Mouse (Mus musculus) spleen, adult 2 months (tissue): Measurements from ENCODE around the gene Adora3.

Experiments used
- CTCF ChIP-seq: fragments of 200-500 bp; IDR thresholded peaks from 2 replicates; pipeline ENCODE4 v1.5.1; 2011; ENCODE audit warnings: mild to moderate bottlenecking, inconsistent platforms; ENCODE audit not compliant: insufficient read depth, insufficient read length, insufficient replicate concordance; ENCODE audit errors: extremely low read depth
- POLR2A ChIP-seq: fragments of 200-500 bp; IDR thresholded peaks from 2 replicates; pipeline ENCODE4 v1.6.1; 2011; ENCODE audit warnings: low read depth, low read length, inconsistent platforms

DNA sequence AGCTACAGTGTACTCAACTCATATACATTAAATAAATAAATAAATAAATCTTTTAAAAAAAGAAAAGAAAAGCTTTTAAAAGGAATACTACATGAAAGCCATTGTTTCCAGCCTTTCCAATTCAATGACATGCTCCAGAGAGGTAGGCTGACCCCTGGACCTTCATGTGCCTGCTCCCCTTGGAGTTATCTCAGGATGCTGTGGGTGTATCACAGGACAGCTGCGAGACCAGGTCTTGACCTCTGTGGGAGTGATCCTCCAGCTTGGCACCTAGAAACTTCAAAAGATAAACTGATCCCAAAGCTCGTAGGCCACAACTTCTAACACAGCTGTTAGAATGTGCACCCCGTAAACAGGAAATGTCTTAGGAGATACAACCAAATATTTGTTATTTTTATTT, 32.0 kb upstream of the Adora3 start:
- no peak for TF ChIP-seq POLR2A
- no peak for TF ChIP-seq CTCF
